Mouse (Mus musculus) MEL (cell line): Measurements from ENCODE around the gene Misp. TPM values are rescaled to one million over a fixed set of nuclear protein-coding genes. Genes with fewer than 3 reads are reported as not detected.

Experiments
- DNase-seq: peaks from one replicate; pipeline ENCODE4 v3.0.0; 2011; ENCODE audit warnings: low read depth, low spot score
- H3K27ac ChIP-seq: 2 replicates; pipeline ENCODE4 v1.5.1; 2012; ENCODE audit warnings: low read depth, mild to moderate bottlenecking, control low read depth, low read length, moderate library complexity; ENCODE audit not compliant: control insufficient read depth
- H3K27me3 ChIP-seq, 2 experiments: fragments of 150-350 bp in 1 of 2; sonication (generic) in 1 of 2; 2 replicates each; pipeline ENCODE4 v1.6.1; 2012; ENCODE audit warnings: low read length in 2 of 2, mild to moderate bottlenecking in 2 of 2, improper control_type of control experiment in 1 of 2, moderate library complexity in 1 of 2; ENCODE audit not compliant: insufficient read depth in 2 of 2, control insufficient read depth in 1 of 2
- H3K36me3 ChIP-seq, 2 experiments: 2 replicates each; pipeline ENCODE4 v1.6.1; 2012 to 2014; ENCODE audit warnings: low read length in 2 of 2, improper control_type of control experiment in 1 of 2, inconsistent platforms in 1 of 2, mild to moderate bottlenecking in 1 of 2; ENCODE audit not compliant: insufficient read depth in 2 of 2, control insufficient read depth in 1 of 2
- H3K4me1 ChIP-seq, 2 experiments: fragments of 150-350 bp in 1 of 2; sonication (generic) in 1 of 2; 2 replicates each; pipeline ENCODE4 v1.6.1; 2012; ENCODE audit warnings: low read length in 2 of 2, improper control_type of control experiment in 1 of 2, mild to moderate bottlenecking in 1 of 2; ENCODE audit not compliant: insufficient read depth in 2 of 2, control insufficient read depth in 1 of 2
- H3K4me3 ChIP-seq, 2 experiments: fragments of 150-350 bp in 1 of 2; sonication (generic) in 1 of 2; 2 replicates each; pipeline ENCODE4 v1.5.1; 2012; ENCODE audit warnings: low read depth in 2 of 2, low read length in 2 of 2, mild to moderate bottlenecking in 2 of 2, moderate library complexity in 2 of 2, control low read depth in 1 of 2, improper control_type of control experiment in 1 of 2; ENCODE audit not compliant: control insufficient read depth in 1 of 2, insufficient read depth in 1 of 2
- H3K79me2 ChIP-seq: 2 replicates; pipeline ENCODE4 v1.6.1; 2012; ENCODE audit warnings: mild to moderate bottlenecking, low read length, moderate library complexity; ENCODE audit not compliant: control insufficient read depth, poor library complexity, insufficient read depth
- H3K9ac ChIP-seq: 2 replicates; pipeline ENCODE4 v1.6.1; 2012; ENCODE audit warnings: low read depth, mild to moderate bottlenecking, control low read depth, low read length, moderate library complexity; ENCODE audit not compliant: control insufficient read depth, poor library complexity, severe bottlenecking
- H3K9me3 ChIP-seq: fragments of 150-350 bp; sonication (generic); replicated peaks from 2 replicates; pipeline ENCODE4 v1.6.1; 2012; ENCODE audit warnings: mild to moderate bottlenecking, low read length, improper control_type of control experiment, moderate library complexity; ENCODE audit not compliant: insufficient read depth
- CHD2 ChIP-seq: IDR thresholded peaks from 2 replicates; pipeline ENCODE4 v1.6.1; 2011; ENCODE audit warnings: low read length, improper control_type of control experiment
- E2F4 ChIP-seq: IDR thresholded peaks from 2 replicates; pipeline ENCODE4 v1.6.1; 2011; ENCODE audit warnings: low read depth, low read length, improper control_type of control experiment, borderline replicate concordance
- ELF1 ChIP-seq: IDR thresholded peaks from 2 replicates; pipeline ENCODE4 v1.6.1; 2014; ENCODE audit warnings: low read depth, mild to moderate bottlenecking, inconsistent platforms, low read length, improper control_type of control experiment, moderate library complexity
- EP300 ChIP-seq, 2 experiments: IDR thresholded peaks; 2 replicates each; pipeline ENCODE4 v1.6.1; 2011; ENCODE audit warnings: improper control_type of control experiment in 2 of 2, low read length in 2 of 2, low read depth in 1 of 2, mild to moderate bottlenecking in 1 of 2
- GATA1 ChIP-seq: IDR thresholded peaks from 2 replicates; pipeline ENCODE4 v1.6.1; 2011; ENCODE audit warnings: low read depth, low read length, improper control_type of control experiment
- HCFC1 ChIP-seq: IDR thresholded peaks from 2 replicates; pipeline ENCODE4 v1.6.1; 2012; ENCODE audit warnings: low read depth, mild to moderate bottlenecking, inconsistent platforms, low read length, improper control_type of control experiment, moderate library complexity
- JUND ChIP-seq: IDR thresholded peaks from 2 replicates; pipeline ENCODE4 v1.6.1; 2011; ENCODE audit warnings: low read depth, mild to moderate bottlenecking, improper control_type of control experiment, low read length
- MAFK ChIP-seq: IDR thresholded peaks from 2 replicates; pipeline ENCODE4 v1.6.1; 2011; ENCODE audit warnings: low read depth, mild to moderate bottlenecking, low read length, improper control_type of control experiment, borderline replicate concordance
- MEF2A ChIP-seq: IDR thresholded peaks from 2 replicates; pipeline ENCODE4 v1.6.1; 2014; ENCODE audit warnings: low read depth, mild to moderate bottlenecking, inconsistent platforms, low read length, improper control_type of control experiment; ENCODE audit not compliant: poor library complexity, insufficient replicate concordance, severe bottlenecking; ENCODE audit errors: extremely low read depth
- MYC ChIP-seq: IDR thresholded peaks from 2 replicates; pipeline ENCODE4 v1.6.1; 2011; ENCODE audit warnings: low read depth, mild to moderate bottlenecking, low read length, improper control_type of control experiment, moderate library complexity
- NELFE ChIP-seq: IDR thresholded peaks from 2 replicates; pipeline ENCODE4 v1.6.1; 2011; ENCODE audit warnings: low read depth, low read length, improper control_type of control experiment
- NRF1 ChIP-seq: IDR thresholded peaks from 2 replicates; pipeline ENCODE4 v1.6.1; 2014; ENCODE audit warnings: low read depth, mild to moderate bottlenecking, inconsistent platforms, low read length, improper control_type of control experiment, moderate library complexity; ENCODE audit not compliant: poor library complexity, insufficient read depth, severe bottlenecking
- POLR2A ChIP-seq, 2 experiments: IDR thresholded peaks; 2 replicates each; pipeline ENCODE4 v1.6.1; 2011 to 2012; ENCODE audit warnings: low read length in 2 of 2, mild to moderate bottlenecking in 2 of 2, control low read depth in 1 of 2, improper control_type of control experiment in 1 of 2, low read depth in 1 of 2, moderate library complexity in 1 of 2; ENCODE audit not compliant: control insufficient read depth in 1 of 2, insufficient read depth in 1 of 2, poor library complexity in 1 of 2
- RAD21 ChIP-seq: IDR thresholded peaks from 2 replicates; pipeline ENCODE4 v1.6.1; 2011; ENCODE audit warnings: mild to moderate bottlenecking, low read depth, low read length, improper control_type of control experiment
- RCOR1 ChIP-seq: IDR thresholded peaks from 2 replicates; pipeline ENCODE4 v1.6.1; 2012; ENCODE audit warnings: low read depth, mild to moderate bottlenecking, inconsistent platforms, low read length, improper control_type of control experiment
- SMC3 ChIP-seq: IDR thresholded peaks from 2 replicates; pipeline ENCODE4 v1.6.1; 2011; ENCODE audit warnings: low read depth, low read length, improper control_type of control experiment
- TBP ChIP-seq: IDR thresholded peaks from 2 replicates; pipeline ENCODE4 v1.8.0; 2011; ENCODE audit warnings: low read depth, low read length, improper control_type of control experiment
- TCF12 ChIP-seq: IDR thresholded peaks from 2 replicates; pipeline ENCODE4 v1.6.1; 2014; ENCODE audit warnings: low read depth, mild to moderate bottlenecking, inconsistent platforms, low read length, improper control_type of control experiment, moderate library complexity
- UBTF ChIP-seq: IDR thresholded peaks from 2 replicates; pipeline ENCODE4 v1.6.1; 2012; ENCODE audit warnings: low read depth, mild to moderate bottlenecking, inconsistent platforms, low read length, improper control_type of control experiment, moderate library complexity, borderline replicate concordance; ENCODE audit not compliant: insufficient read depth
- USF1 ChIP-seq: IDR thresholded peaks from 2 replicates; pipeline ENCODE4 v1.6.1; 2014; ENCODE audit warnings: low read depth, mild to moderate bottlenecking, inconsistent platforms, low read length, improper control_type of control experiment, moderate library complexity
- ZC3H11A ChIP-seq: IDR thresholded peaks from 2 replicates; pipeline ENCODE4 v1.6.1; 2012; ENCODE audit warnings: low read depth, mild to moderate bottlenecking, inconsistent platforms, low read length, improper control_type of control experiment
- ZKSCAN1 ChIP-seq: IDR thresholded peaks from 2 replicates; pipeline ENCODE4 v1.6.1; 2012; ENCODE audit warnings: low read depth, mild to moderate bottlenecking, inconsistent platforms, low read length, improper control_type of control experiment, moderate library complexity
- polyA plus RNA-seq, 2 experiments: library from polyadenylated mRNA; stranded (reverse) in 1 of 2; unstranded in 1 of 2; fragments of >175 nt in 1 of 2; fragments of >200 nt in 1 of 2; gene quantifications; 2 replicates each; pipeline versions ENCODE4 v1.2.1 to v1.2.4; 2012; ENCODE audit warnings: low replicate concordance in 2 of 2, low read depth in 1 of 2; ENCODE audit not compliant: insufficient read length in 2 of 2, insufficient read depth in 1 of 2, missing spikeins in 1 of 2
- total RNA-seq: library from RNA; depleted of rRNA; stranded (reverse); fragments of 300-350 nt; gene quantifications from 2 replicates; pipeline ENCODE4 v1.2.3, GENCODE M21; 2012

The Misp gene
- total and polyA plus RNA-seq, 3 experiments = not detected

DNA sequence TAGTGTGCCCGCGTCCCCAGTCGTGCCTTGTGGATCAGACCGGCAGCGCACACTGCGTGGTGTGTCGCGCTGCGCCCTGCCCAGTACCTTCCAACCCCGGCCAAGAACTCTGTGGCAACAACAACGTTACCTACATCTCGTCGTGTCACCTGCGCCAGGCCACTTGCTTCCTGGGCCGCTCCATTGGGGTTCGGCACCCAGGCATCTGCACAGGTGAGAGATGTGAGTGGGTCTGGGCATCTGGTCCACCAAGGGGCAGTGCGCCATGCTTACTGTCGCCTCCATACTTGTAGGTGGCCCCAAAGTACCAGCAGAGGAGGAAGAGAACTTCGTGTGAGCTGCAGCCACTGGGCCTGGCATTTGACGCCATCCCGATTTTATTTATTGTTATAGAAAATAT is 39.6 kb upstream of the Misp start:
- Histone ChIP-seq H3K79me2 (no peaks in the 10 kb centered on the region), H3K27me3 (no peaks in the 10 kb centered on the region), H3K36me3 (no peaks in the 10 kb centered on the region), H3K4me1 (peaks cover 0 to 8% of the 10 kb centered on the region in 2 experiments; a peak in 1 of 4 replicates), H3K4me3 (peak overlapping the region; percentile 6 to 71; a peak in 2 of 4 replicates), H3K9ac (no peak overlapping the region), H3K9me3 (no peaks in the 10 kb centered on the region), H3K27ac (no peak overlapping the region)
- no peak for TF ChIP-seq EP300 (IDR thresholded peaks at IDR 0.05; ENCODE audit: low read depth in 1 of 2, low read length in 2 of 2)
- TF ChIP-seq POLR2A (IDR thresholded peaks at IDR 0.05; ENCODE audit: control insufficient read depth in 1 of 2, insufficient read depth in 1 of 2, low read depth in 1 of 2, low read length in 2 of 2, poor library complexity in 1 of 2) = no peak
- TF ChIP-seq ELF1 = no peak
- TF ChIP-seq SMC3 = no peak
- no peak for TF ChIP-seq NRF1
- no peak for TF ChIP-seq NELFE
- no peak for TF ChIP-seq MEF2A
- no peak for TF ChIP-seq TBP
- no peak for TF ChIP-seq CHD2
- DNase-seq = no peak

DNA sequence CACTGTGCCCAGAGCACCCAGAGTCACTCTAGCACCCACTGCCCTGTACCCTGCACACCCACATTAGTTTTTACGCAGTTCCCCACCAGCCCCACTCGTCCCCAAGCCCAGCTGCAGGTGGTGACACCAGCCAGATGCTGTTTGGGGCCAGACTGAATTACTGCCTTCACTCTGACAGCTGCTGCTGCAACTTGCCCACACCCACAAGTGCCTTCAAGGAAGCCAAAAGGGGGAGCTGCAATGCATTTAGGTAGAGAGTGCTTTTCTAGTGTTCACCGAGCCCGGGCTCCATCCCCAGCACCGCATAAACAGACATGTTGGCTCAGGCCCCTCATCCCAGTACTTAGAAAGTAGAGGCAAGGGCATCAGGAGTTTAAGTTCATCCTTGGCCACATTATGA is 38.8 kb upstream of the Misp start:
- Histone ChIP-seq H3K79me2 (no peaks in the 10 kb centered on the region), H3K27me3 (no peaks in the 10 kb centered on the region), H3K9ac (no peak overlapping the region), H3K27ac (no peak overlapping the region), H3K4me1 (peaks cover 0 to 8% of the 10 kb centered on the region in 2 experiments; a peak in 1 of 4 replicates), H3K36me3 (no peaks in the 10 kb centered on the region), H3K9me3 (no peaks in the 10 kb centered on the region), H3K4me3 (no peak overlapping the region)
- DNase-seq = no peak
- no peak for TF ChIP-seq USF1
- no peak for TF ChIP-seq UBTF
- TF ChIP-seq EP300 (IDR thresholded peaks at IDR 0.05; ENCODE audit: low read depth in 1 of 2, low read length in 2 of 2) = no peak
- no peak for TF ChIP-seq JUND
- no peak for TF ChIP-seq TCF12
- TF ChIP-seq MYC = no peak
- no peak for TF ChIP-seq RCOR1
- no peak for TF ChIP-seq RAD21
- no peak for TF ChIP-seq ZC3H11A
- TF ChIP-seq E2F4 = no peak
- no peak for TF ChIP-seq HCFC1
- TF ChIP-seq ZKSCAN1 = no peak
- no peak for TF ChIP-seq MAFK
- TF ChIP-seq GATA1 = no peak
